Mouse (Mus musculus): ENCODE data around the gene Lsm8.
A peak's percentile ranks its signal among the peaks of the same experiment; 100 is the strongest.
"Not testable (repeated sequence)": the region's sequence is repeated elsewhere in the genome, so short reads cannot be mapped to it uniquely, and the experiment has no call there.

Lsm8 gene

GRCm38 (mm10) chr6:18848051-18848701 is at the start of gene Lsm8:
Lsm8 (plus strand) TSS chr6:18848579.
- DNase-seq (ENCODE audit: low spot score), result peak; percentile 96

DNA sequence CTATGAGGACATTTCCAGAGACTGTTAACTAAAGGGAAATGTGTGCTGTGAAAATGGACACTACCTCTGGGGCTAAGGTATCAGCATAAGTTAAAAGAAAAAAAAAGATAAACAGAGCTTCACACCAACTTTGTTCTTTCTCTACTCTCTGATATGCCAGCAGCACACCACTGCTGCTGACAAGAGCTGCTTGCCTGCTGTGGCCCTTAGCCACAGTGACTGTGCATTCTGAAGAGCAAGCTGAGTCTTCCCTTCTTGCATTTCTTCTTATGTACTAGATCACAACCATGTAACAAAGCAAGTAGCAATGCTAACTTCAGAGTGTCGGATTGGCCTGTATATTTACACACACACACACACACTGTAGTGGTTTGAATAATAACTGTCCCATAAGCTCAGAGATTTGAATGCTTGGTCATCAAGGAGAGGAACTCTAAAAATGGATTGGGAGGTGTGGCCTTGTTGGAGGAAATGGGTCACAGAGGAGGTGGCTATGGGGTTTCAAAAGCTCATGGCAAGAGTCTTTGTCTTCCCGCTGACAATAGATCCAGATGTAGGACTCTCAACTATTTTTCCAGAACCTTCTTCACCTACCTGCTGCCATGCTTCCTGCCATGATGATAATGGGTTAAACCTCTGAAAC is 47.4 kb upstream of the Lsm8 start:
- DNase-seq (ENCODE audit: low spot score), result no peak

DNA sequence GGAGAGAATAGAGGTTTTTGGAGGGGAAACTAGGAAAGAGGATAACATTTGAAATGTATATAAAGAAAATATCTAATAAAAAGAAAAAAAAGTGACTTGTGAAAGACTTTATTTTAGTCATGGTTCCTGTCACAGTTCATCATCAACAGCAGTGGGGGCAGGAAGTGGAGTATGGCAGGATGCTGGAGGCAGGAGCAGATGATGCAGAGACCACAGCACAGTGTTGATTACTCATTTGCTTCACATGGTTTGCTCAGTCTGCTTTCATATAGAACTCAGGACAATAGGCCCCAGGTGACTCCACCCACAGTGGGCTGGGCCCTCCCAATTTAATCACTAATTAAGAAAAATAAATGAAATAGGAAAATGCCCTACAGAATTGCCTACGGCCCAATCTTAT is 35.8 kb upstream of the Lsm8 start:
- DNase-seq (ENCODE audit: low spot score), result no peak

DNA sequence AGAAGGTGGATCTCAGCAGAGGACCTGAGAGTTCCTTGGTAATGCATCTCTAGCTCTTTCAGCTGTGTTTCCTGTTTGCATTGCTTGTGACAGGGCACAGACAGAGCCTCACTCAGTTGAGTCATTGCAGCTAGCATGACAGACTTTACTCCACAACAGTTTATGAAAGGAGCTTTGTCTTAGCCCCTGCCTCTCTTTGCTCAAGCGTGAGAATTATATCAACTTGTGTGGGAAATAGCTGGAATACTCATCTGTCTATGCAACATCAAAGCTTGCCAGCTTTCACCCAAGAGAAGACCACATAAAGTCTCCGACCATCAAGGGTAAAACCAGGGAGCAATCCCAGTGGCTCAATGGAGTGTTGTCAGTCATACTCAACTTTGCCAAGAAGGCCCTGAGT is 32.8 kb upstream of the Lsm8 start:
- DNase-seq (ENCODE audit: low spot score), result no peak

GRCm38 (mm10) chr6:18819343-18819742 is 29.0 kb upstream of the Lsm8 start:
- DNase-seq (ENCODE audit: low spot score), result peak; percentile 7

DNA sequence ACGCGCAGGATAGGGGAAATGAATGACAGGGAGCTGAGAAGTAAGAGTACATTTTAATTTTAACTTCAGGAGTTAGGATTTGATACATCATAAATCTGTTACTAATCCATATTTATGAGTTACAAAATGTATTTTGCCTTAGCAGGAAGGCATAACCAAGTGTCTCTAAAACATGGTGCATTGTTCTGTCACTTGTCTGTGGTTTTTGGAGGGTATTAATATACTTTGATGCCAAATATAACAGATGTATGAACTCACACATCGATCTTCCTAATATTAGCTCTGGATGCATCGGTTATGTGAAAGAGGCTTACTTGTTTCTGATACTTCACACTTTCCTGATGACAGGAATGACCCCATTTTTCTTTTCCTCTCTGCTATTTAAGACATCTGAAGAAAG is 28.1 kb upstream of the Lsm8 start:
- DNase-seq (ENCODE audit: low spot score), result no peak

GRCm38 (mm10) chr6:18822812-18823211 is 25.6 kb upstream of the Lsm8 start:
- DNase-seq (ENCODE audit: low spot score), result no peak

- no peak for DNase-seq (ENCODE audit: low spot score)
These were observed 15.4 kb upstream of the Lsm8 start for GRCm38 (mm10) chr6:18832958-18833357.

DNA sequence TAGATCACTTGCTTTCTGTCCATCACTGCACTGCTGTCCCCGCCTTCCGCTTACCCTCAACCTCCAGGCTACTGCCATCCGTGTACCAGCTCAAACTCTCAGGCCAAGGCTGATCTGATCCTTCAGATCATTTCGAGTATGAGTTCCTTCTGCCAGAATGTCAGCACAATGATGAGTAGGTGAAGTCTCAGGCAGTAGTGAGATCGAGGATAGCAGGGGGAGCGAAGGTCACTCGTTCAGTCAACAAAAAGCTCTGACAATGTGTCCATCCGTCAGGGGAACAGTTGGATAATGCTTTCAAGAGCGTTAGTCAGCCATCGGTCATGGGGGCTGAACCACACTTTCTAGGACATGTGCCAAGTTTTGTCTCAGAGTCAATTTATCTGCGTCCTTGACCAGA is 3.9 kb upstream of the Lsm8 start:
- DNase-seq (ENCODE audit: low spot score), result not testable (repeated sequence)

- not testable (repeated sequence) for DNase-seq (ENCODE audit: low spot score)
These were observed 2.8 kb upstream of the Lsm8 start for GRCm38 (mm10) chr6:18845571-18845970.

- no peak for DNase-seq (ENCODE audit: low spot score)
These were observed 303 bp downstream of the Lsm8 start for GRCm38 (mm10) chr6:18848702-18849061.

GRCm38 (mm10) chr6:18855323-18855722 is 6.9 kb downstream of the Lsm8 start:
- no peak for DNase-seq (ENCODE audit: low spot score)

DNA sequence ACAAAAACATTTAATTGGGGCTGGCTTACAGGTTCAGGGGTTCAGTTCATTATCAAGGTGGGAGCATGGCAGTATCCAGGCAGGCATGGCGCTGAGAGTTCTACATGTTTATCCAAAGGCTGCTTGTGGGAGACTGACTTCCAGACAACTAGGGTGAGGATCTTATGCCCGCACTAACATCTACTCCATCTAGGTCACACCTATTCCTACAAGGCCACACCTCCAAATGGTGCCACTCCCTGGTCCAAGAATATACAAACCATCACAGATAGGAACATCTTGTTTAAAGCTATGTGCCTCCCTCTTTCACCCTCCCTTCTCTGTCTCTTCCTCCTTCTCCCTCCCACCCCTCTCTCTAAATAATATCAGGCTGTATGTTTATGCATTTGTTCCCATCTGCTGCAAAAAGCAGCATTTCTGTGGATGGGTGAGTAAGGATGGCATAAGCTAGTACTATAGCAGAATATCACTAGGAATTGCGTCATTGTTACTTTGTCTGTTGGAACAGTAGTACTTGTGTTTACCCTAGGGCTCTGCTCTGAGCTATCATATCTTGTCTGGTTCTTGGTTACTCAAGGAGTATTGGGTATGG is 8.2 kb downstream of the Lsm8 start:
- DNase-seq (ENCODE audit: low spot score), result no peak

DNA sequence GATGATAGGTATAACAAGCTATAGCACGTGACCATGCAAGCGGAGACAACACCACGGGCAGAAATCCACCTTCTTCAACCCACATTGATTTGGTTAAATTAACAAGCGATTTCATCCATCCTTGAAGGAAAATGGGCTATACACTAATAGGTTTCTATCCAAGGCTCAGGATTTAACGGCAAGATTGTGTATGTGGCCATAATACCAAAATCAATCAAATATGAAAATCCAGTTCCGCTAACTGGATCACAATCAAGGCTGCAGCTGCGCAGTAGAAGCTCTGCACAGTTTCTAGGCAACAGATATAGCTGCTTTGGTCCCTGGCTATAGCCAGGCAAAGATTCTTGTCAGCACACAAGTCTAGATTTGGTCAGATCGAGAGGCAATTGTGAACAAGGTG is 17.6 kb downstream of the Lsm8 start, which contains the start of gene Ankrd7:
Ankrd7 (plus strand) TSS at position 301 of the 400 bp plus-strand sequence.
- DNase-seq (ENCODE audit: low spot score), result no peak

DNA sequence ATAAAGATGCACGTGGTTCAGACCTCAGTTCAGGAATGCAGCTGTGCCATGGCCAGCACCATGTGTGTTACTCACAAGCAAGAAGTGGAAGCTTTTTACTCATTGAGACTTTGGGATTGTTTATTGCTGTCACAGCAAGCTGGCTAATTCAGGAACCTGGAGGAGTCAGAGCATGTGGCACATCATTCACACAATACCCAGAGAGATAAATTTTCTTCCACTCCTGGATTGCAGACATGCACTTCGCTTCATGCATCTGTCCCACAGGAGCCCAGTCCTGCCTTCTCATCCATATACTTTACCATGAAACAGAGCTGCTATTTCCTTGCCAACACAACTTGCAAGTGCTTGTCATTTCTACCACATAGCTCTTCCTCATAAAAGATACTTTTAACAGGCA is 40.7 kb downstream of the Lsm8 start:
- DNase-seq (ENCODE audit: low spot score), result no peak

DNA sequence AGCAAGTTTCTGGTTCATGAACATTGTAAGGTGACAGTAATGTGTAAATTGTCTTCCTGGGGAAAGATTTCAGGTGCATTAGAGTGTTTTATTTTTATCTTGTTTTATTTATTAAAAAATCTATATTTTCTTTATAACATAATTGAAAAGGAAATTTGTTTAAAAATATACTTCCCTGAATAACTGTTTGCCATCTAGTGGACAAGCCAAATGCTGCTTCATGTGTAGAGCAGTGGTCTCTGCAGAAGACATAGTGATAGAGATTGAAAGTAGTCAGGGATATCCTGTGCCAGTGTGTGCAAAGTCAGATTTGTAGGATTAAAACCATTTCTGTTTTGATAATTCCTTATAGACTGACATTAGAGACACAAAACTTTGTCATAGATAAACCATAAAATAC is 45.8 kb downstream of the Lsm8 start:
- no peak for DNase-seq (ENCODE audit: low spot score)

All from c-Kit-positive CD71-positive TER-119-positive erythroid progenitor cells, embryonic 14.5 days (primary cell).